Mouse (Mus musculus) stomach, embryonic 15.5 days (tissue): Measurements from ENCODE around the gene Rab7. TPM values are rescaled to one million over a fixed set of nuclear protein-coding genes. Genes with fewer than 3 reads are reported as not detected.
"Not testable (repeated sequence)": the region's sequence is repeated elsewhere in the genome, so short reads cannot be mapped to it uniquely, and the experiment has no call there.

ENCODE experiments used
- ATAC-seq: fragments of 200-750 bp; cut with Nextera tagmentation; 2 replicates; pipeline ENCODE4 v1.8.0; 2017; ENCODE audit warnings: low read depth, moderate number of reproducible peaks, moderate TSS enrichment; ENCODE audit not compliant: insufficient read depth, low FRiP score
- H3K27ac ChIP-seq: fragments of 300-500 bp; sonication (generic); 2 replicates; pipeline ENCODE4 v1.5.1; 2015; ENCODE audit warnings: mild to moderate bottlenecking, inconsistent platforms
- H3K27me3 ChIP-seq: fragments of 300-500 bp; sonication (generic); replicated peaks from 2 replicates; pipeline ENCODE4 v1.6.1; 2015; ENCODE audit warnings: inconsistent platforms
- H3K36me3 ChIP-seq: fragments of 300-500 bp; sonication (generic); 2 replicates; pipeline ENCODE4 v1.6.1; 2015; ENCODE audit warnings: inconsistent platforms
- H3K4me1 ChIP-seq: fragments of 300-500 bp; sonication (generic); 2 replicates; pipeline ENCODE4 v1.6.1; 2015; ENCODE audit warnings: inconsistent platforms
- H3K4me2 ChIP-seq: fragments of 300-500 bp; sonication (generic); 2 replicates; pipeline ENCODE4 v1.6.1; 2015; ENCODE audit warnings: mild to moderate bottlenecking, inconsistent platforms
- H3K4me3 ChIP-seq: fragments of 300-500 bp; sonication (generic); replicated peaks from 2 replicates; pipeline ENCODE4 v1.5.1; 2015; ENCODE audit warnings: inconsistent platforms
- H3K9ac ChIP-seq: fragments of 300-500 bp; sonication (generic); 2 replicates; pipeline ENCODE4 v1.6.1; 2015; ENCODE audit warnings: inconsistent platforms
- H3K9me3 ChIP-seq: fragments of 300-500 bp; sonication (generic); 2 replicates; pipeline ENCODE4 v1.6.1; 2016; ENCODE audit warnings: inconsistent platforms
- WGBS: fragments of 180-500 bp; shearing (Covaris S2); methylation state at CpG from one replicate; pipeline ENCODE4 v1.1.7; 2015; 5-methylcytosine and 5-hydroxymethylcytosine counted together
- polyA plus RNA-seq: library from polyadenylated mRNA; unstranded; fragments of >200 nt; fragmentation: Nextera tagmentation; extraction: Ambion mirVana; gene quantifications from 2 replicates; pipeline ENCODE4 v1.2.1, GENCODE M21; 2015

Gene Rab7
- polyA plus RNA-seq, 1 experiment from 2014 or later: 212 TPM

- ATAC-seq: peak; percentile 80
- Histone ChIP-seq H3K27ac (peak overlapping the region; percentile 28), H3K36me3 (0 out of 2 replicates have a peak, but pooled peaks cover 2% of the 10 kb centered on the region), H3K4me2 (peak overlapping the region; percentile 60), H3K4me1 (peaks cover 17% of the 10 kb centered on the region), H3K9ac (no peak overlapping the region), H3K9me3 (no peaks in the 10 kb centered on the region), H3K27me3 (no peaks in the 10 kb centered on the region), H3K4me3 (peak overlapping the region; percentile 39)
- WGBS: 8% methylated on average over 18 of the region's 18 CpGs
These were observed 51.1 kb downstream of the Rab7 start for GRCm38 (mm10) chr6:87993790-87994571.

GRCm38 (mm10) chr6:87992733-87993132 is 52.3 kb downstream of the Rab7 start:
- peaks cover 17% of the 10 kb centered on the region for H3K4me1 ChIP-seq
- WGBS: 35% methylated on average over 6 of the region's 6 CpGs
- no peaks in the 10 kb centered on the region for H3K9me3 ChIP-seq
- H3K9ac ChIP-seq: no peak overlapping the region
- peak; percentile 13; the same call in 1 of the 2 replicates for ATAC-seq
- no peak overlapping the region for H3K4me2 ChIP-seq
- no peak overlapping the region for H3K4me3 ChIP-seq
- H3K36me3 ChIP-seq: 0 out of 2 replicates have a peak, but pooled peaks cover 2% of the 10 kb centered on the region
- H3K27ac ChIP-seq: no peak overlapping the region
- no peaks in the 10 kb centered on the region for H3K27me3 ChIP-seq

- no peak overlapping the region for H3K4me2 ChIP-seq
- peaks cover 17% of the 10 kb centered on the region for H3K4me1 ChIP-seq
- no peaks in the 10 kb centered on the region for H3K9me3 ChIP-seq
- no peak overlapping the region for H3K9ac ChIP-seq
- no peaks in the 10 kb centered on the region for H3K27me3 ChIP-seq
- H3K27ac ChIP-seq: no peak overlapping the region
- WGBS: 64% methylated on average over 1 of the region's 1 CpGs
- H3K36me3 ChIP-seq: 0 out of 2 replicates have a peak, but pooled peaks cover 2% of the 10 kb centered on the region
- ATAC-seq: no peak
- H3K4me3 ChIP-seq: no peak overlapping the region
These were observed 53.2 kb downstream of the Rab7 start for GRCm38 (mm10) chr6:87991886-87992285.

- no peaks in the 10 kb centered on the region for H3K27me3 ChIP-seq
- peaks cover 17% of the 10 kb centered on the region for H3K4me1 ChIP-seq
- no peaks in the 10 kb centered on the region for H3K9me3 ChIP-seq
- no peaks in the 10 kb centered on the region for H3K36me3 ChIP-seq
- ATAC-seq: no peak
- no peak overlapping the region for H3K4me3 ChIP-seq
- H3K9ac ChIP-seq: no peak overlapping the region
- no peak overlapping the region for H3K27ac ChIP-seq
- WGBS: 70% methylated on average over 4 of the region's 4 CpGs
- no peak overlapping the region for H3K4me2 ChIP-seq
These were observed 53.9 kb downstream of the Rab7 start for GRCm38 (mm10) chr6:87991216-87991615.

- WGBS: 71% methylated on average over 9 of the region's 9 CpGs
- H3K4me3 ChIP-seq: peak overlapping the region; percentile 83
- no peaks in the 10 kb centered on the region for H3K27me3 ChIP-seq
- peak overlapping the region; percentile 85 for H3K4me2 ChIP-seq
- H3K4me1 ChIP-seq: peaks cover 15% of the 10 kb centered on the region
- H3K27ac ChIP-seq: no peak overlapping the region
- H3K9ac ChIP-seq: no peak overlapping the region
- no peaks in the 10 kb centered on the region for H3K36me3 ChIP-seq
- no peaks in the 10 kb centered on the region for H3K9me3 ChIP-seq
- ATAC-seq: no peak
These were observed 62.6 kb downstream of the Rab7 start for GRCm38 (mm10) chr6:87982506-87982905.

GRCm38 (mm10) chr6:87981547-87982256 is 63.4 kb downstream of the Rab7 start, which contains the start of gene H1fx:
TSS of gene H1fx (minus strand) at chr6:87981637.
- Histone ChIP-seq H3K36me3 (no peaks in the 10 kb centered on the region), H3K4me2 (peak within 1 kb of the TSS; percentile 85), H3K27me3 (no peaks in the 10 kb centered on the region), H3K9me3 (no peaks in the 10 kb centered on the region), H3K4me3 (peak within 1 kb of the TSS; percentile 83), H3K27ac (peak within 1 kb of the TSS; percentile 77), H3K4me1 (peaks cover 15% of the 10 kb centered on the region), H3K9ac (peak within 1 kb of the TSS; percentile 73)
- ATAC-seq: peak; percentile 82
- under 1% methylated on average over 51 of the region's 55 CpGs for WGBS

GRCm38 (mm10) chr6:87981030-87981485 is 64.0 kb downstream of the Rab7 start:
- peak overlapping the region; percentile 85 for H3K4me2 ChIP-seq
- no peaks in the 10 kb centered on the region for H3K9me3 ChIP-seq
- H3K9ac ChIP-seq: peak overlapping the region; percentile 73
- H3K27ac ChIP-seq: peak overlapping the region; percentile 77
- H3K27me3 ChIP-seq: no peaks in the 10 kb centered on the region
- 2% methylated on average over 43 of the region's 56 CpGs for WGBS
- no peak; the same call in 1 of the 2 replicates for ATAC-seq
- H3K4me3 ChIP-seq: peak overlapping the region; percentile 83
- H3K36me3 ChIP-seq: no peaks in the 10 kb centered on the region
- H3K4me1 ChIP-seq: peaks cover 15% of the 10 kb centered on the region

- Histone ChIP-seq H3K9me3 (no peaks in the 10 kb centered on the region), H3K27ac (peak overlapping the region; percentile 77), H3K4me3 (peak overlapping the region; percentile 83), H3K36me3 (no peaks in the 10 kb centered on the region), H3K27me3 (no peaks in the 10 kb centered on the region), H3K4me2 (peak overlapping the region; percentile 85), H3K4me1 (peaks cover 15% of the 10 kb centered on the region), H3K9ac (peak overlapping the region; percentile 73)
- under 1% methylated on average over 66 of the region's 66 CpGs for WGBS
- ATAC-seq: peak; percentile 59; the same call in 1 of the 2 replicates
These were observed 64.6 kb downstream of the Rab7 start for GRCm38 (mm10) chr6:87980374-87981029.

GRCm38 (mm10) chr6:87979728-87980127 is 65.3 kb downstream of the Rab7 start:
- H3K4me2 ChIP-seq: peak overlapping the region; percentile 85
- H3K4me3 ChIP-seq: no peak overlapping the region; the same call in 1 of the 2 replicates

GRCm38 (mm10) chr6:87970041-87970440 is 75.0 kb downstream of the Rab7 start:
- WGBS: 22% methylated on average over 2 of the region's 2 CpGs
- Histone ChIP-seq H3K4me3 (no peak overlapping the region), H3K9ac (no peak overlapping the region), H3K4me1 (no peaks in the 10 kb centered on the region), H3K27me3 (no peaks in the 10 kb centered on the region), H3K4me2 (no peak overlapping the region), H3K27ac (no peak overlapping the region), H3K9me3 (no peaks in the 10 kb centered on the region), H3K36me3 (no peaks in the 10 kb centered on the region)
- no peak for ATAC-seq

More at GRCm38 (mm10) chr6:87979728-87980127, 65.3 kb downstream of the Rab7 start:
- Histone ChIP-seq H3K9me3 (no peaks in the 10 kb centered on the region), H3K27me3 (no peaks in the 10 kb centered on the region), H3K9ac (no peak overlapping the region), H3K4me1 (peaks cover 15% of the 10 kb centered on the region), H3K27ac (no peak overlapping the region), H3K36me3 (no peaks in the 10 kb centered on the region)
- 75% methylated on average over 3 of the region's 3 CpGs for WGBS
- ATAC-seq: no peak

GRCm38 (mm10) chr6:87962457-87962856 is 82.6 kb downstream of the Rab7 start:
- H3K27me3 ChIP-seq, H3K4me3 ChIP-seq, H3K4me1 ChIP-seq, H3K27ac ChIP-seq, ATAC-seq, H3K36me3 ChIP-seq, H3K9me3 ChIP-seq, H3K9ac ChIP-seq, H3K4me2 ChIP-seq: not testable (repeated sequence)
- WGBS: 55% methylated on average over 4 of the region's 4 CpGs
